ENCODE assay signal across 10 mouse cellular contexts in genomic region chr16:91846089-91846741, GRCm38 (mm10).
A peak's percentile ranks its signal among the peaks of the same experiment; 100 is the strongest.
DNase-seq lines count a peak whose midpoint lies in the region; ATAC-seq and TF ChIP-seq lines count a peak whose summit lies in the region.
"Had no signal": no experiment of that assay in that cellular context is flagged by ENCODE, and none has a peak within 500 bp of the region (broad histone marks: within the 10 kb centered on the region; RNA-seq: fewer than 3 reads in every experiment).

No protein-coding gene starts in this region.

- ATAC-seq in forebrain, embryonic 14.5 days: no peak
- ATAC-seq in limb, embryonic 12.5 days (ENCODE audit: insufficient number of reproducible peaks, insufficient read depth, low FRiP score, low TSS enrichment, low read depth): 0 out of 2 replicates have a peak, but pooled peaks have one; percentile 56
- ATAC-seq in stomach, embryonic 16.5 days (ENCODE audit: insufficient read depth, low FRiP score): peak; percentile 45; the same call in 1 of the 2 replicates
- no peak for ATAC-seq in megakaryocyte, adult 5-6 weeks (ENCODE audit: poor library complexity, severe bottlenecking)

- no peaks in the 10 kb centered on the region for H3K4me1 ChIP-seq in forebrain, embryonic 14.5 days (ENCODE audit: control insufficient read depth, insufficient read depth, low read length)
- H3K4me1 ChIP-seq in limb, embryonic 12.5 days (replicated peaks): peaks cover 31% of the 10 kb centered on the region
- peaks cover 4% of the 10 kb centered on the region; the same call in 1 of the 2 replicates for H3K4me1 ChIP-seq in stomach, embryonic 16.5 days (ENCODE audit: control insufficient read depth, insufficient read depth, low read length)

- no peak for TF ChIP-seq CTCF in layer of hippocampus, adult 2 months (conservative IDR thresholded peaks at IDR 0.05)

- no peak overlapping the region for H3K4me3 ChIP-seq in layer of hippocampus, adult 2 months
- H3K4me3 ChIP-seq in forebrain, embryonic 14.5 days (ENCODE audit: low read depth, low read length): no peak overlapping the region
- no peak overlapping the region for H3K4me3 ChIP-seq in limb, embryonic 12.5 days (replicated peaks)
- H3K4me3 ChIP-seq in stomach, embryonic 16.5 days (replicated peaks; ENCODE audit: low read length): no peak overlapping the region
- H3K4me3 ChIP-seq: hindbrain, embryonic 10.5 days had no signal

- 30% methylated on average over 10 of the region's 10 CpGs for WGBS in forebrain, embryonic 14.5 days
- WGBS in limb, embryonic 12.5 days: 12% methylated on average over 10 of the region's 10 CpGs
- 43% methylated on average over 10 of the region's 10 CpGs for WGBS in stomach, embryonic 16.5 days

- DNase-seq in layer of hippocampus, adult 2 months (ENCODE audit: low spot score in 2 of 2): no peak
- DNase-seq in layer of hippocampus, postnatal 25 days (ENCODE audit: extremely low spot score in 1 of 2, low spot score in 1 of 2): no peak
- peak; percentile 14 for DNase-seq in forebrain, embryonic 14.5 days (ENCODE audit: low spot score)
- DNase-seq in thymus, postnatal 10 days (ENCODE audit: low spot score in 2 of 2): no peak
- DNase-seq: cerebellum, adult 9-11 months had no signal

- no peak overlapping the region for H3K9ac ChIP-seq in forebrain, embryonic 14.5 days (ENCODE audit: low read length)
- no peak overlapping the region for H3K9ac ChIP-seq in limb, embryonic 12.5 days (replicated peaks)
- no peak overlapping the region for H3K9ac ChIP-seq in stomach, embryonic 16.5 days (ENCODE audit: low read length)
- H3K9ac ChIP-seq: liver, embryonic 14.5 days had no signal

- H3K36me3 ChIP-seq in forebrain, embryonic 14.5 days (ENCODE audit: control insufficient read depth, insufficient read depth, low read length): peaks cover 77% of the 10 kb centered on the region
- peaks cover 65% of the 10 kb centered on the region for H3K36me3 ChIP-seq in limb, embryonic 12.5 days
- H3K36me3 ChIP-seq in stomach, embryonic 16.5 days (ENCODE audit: control insufficient read depth, insufficient read depth, low read length): peaks cover 4% of the 10 kb centered on the region; the same call in 1 of the 2 replicates

- no peak overlapping the region for H3K4me2 ChIP-seq in forebrain, embryonic 14.5 days (ENCODE audit: low read length)
- peak overlapping the region; percentile 11; the same call in 1 of the 2 replicates for H3K4me2 ChIP-seq in limb, embryonic 12.5 days
- H3K4me2 ChIP-seq in stomach, embryonic 16.5 days (ENCODE audit: low read depth, low read length): no peak overlapping the region

- H3K27me3 ChIP-seq in forebrain, embryonic 14.5 days (replicated peaks; ENCODE audit: control insufficient read depth, insufficient read depth, low read length): no peaks in the 10 kb centered on the region
- H3K27me3 ChIP-seq in limb, embryonic 12.5 days: no peaks in the 10 kb centered on the region
- H3K27me3 ChIP-seq in stomach, embryonic 16.5 days (ENCODE audit: control insufficient read depth, insufficient read depth, low read length): no peaks in the 10 kb centered on the region

- H3K27ac ChIP-seq in layer of hippocampus, adult 2 months: peak overlapping the region; percentile 18; the same call in 1 of the 2 replicates
- no peak overlapping the region for H3K27ac ChIP-seq in forebrain, embryonic 14.5 days (ENCODE audit: low read depth, low read length)
- peak overlapping the region; percentile 57 for H3K27ac ChIP-seq in limb, embryonic 12.5 days
- peak overlapping the region; percentile 38; the same call in 1 of the 2 replicates for H3K27ac ChIP-seq in stomach, embryonic 16.5 days (ENCODE audit: low read length)
- H3K27ac ChIP-seq: hindbrain, embryonic 10.5 days; liver, embryonic 14.5 days had no signal

- H3K9me3 ChIP-seq in forebrain, embryonic 14.5 days (replicated peaks; ENCODE audit: control insufficient read depth, low read length): no peaks in the 10 kb centered on the region
- no peaks in the 10 kb centered on the region for H3K9me3 ChIP-seq in limb, embryonic 12.5 days
- H3K9me3 ChIP-seq in stomach, embryonic 16.5 days (replicated peaks; ENCODE audit: control insufficient read depth, low read length): no peaks in the 10 kb centered on the region
- H3K9me3 ChIP-seq: hindbrain, embryonic 10.5 days had no signal

Comparison
In these comparisons a context has a peak if more than half of its experiments do, and no peak if none do; other contexts are left out.
1. ATAC-seq: peak in limb, embryonic 12.5 days (single experiment) and stomach, embryonic 16.5 days (single experiment); none in forebrain, embryonic 14.5 days (single experiment) and megakaryocyte, adult 5-6 weeks (single experiment).